Mouse (Mus musculus) gastrocnemius, postnatal 10 days (tissue): ENCODE measurements around the gene Ropn1l. TPM values are rescaled to one million over a fixed set of nuclear protein-coding genes. Genes with fewer than 3 reads are reported as not detected.

Experiments
- DNase-seq: peaks from one replicate; pipeline ENCODE4 v3.0.0; 2021; ENCODE audit warnings: mixed read lengths
- total RNA-seq, 2 experiments: library from RNA; stranded (reverse); gene quantifications; 2 replicates each; pipeline ENCODE4 v1.2.3; 2021

Gene Ropn1l
- total RNA-seq, 2 experiments from 2014 or later: 0.38 TPM; not detected in 1

- no peak for DNase-seq
Measured at GRCm38 (mm10) chr15:31407490-31407889, 46.0 kb downstream of the Ropn1l start.

GRCm38 (mm10) chr15:31406881-31407280 is 46.7 kb downstream of the Ropn1l start:
- no peak for DNase-seq

- DNase-seq: no peak
Measured at GRCm38 (mm10) chr15:31404346-31404745, 49.2 kb downstream of the Ropn1l start.

GRCm38 (mm10) chr15:31402200-31402892 is 51.2 kb downstream of the Ropn1l start:
- no peak for DNase-seq

- no peak for DNase-seq
Measured at GRCm38 (mm10) chr15:31400974-31401373, 52.6 kb downstream of the Ropn1l start.

- no peak for DNase-seq
Measured at GRCm38 (mm10) chr15:31398769-31399168, 54.8 kb downstream of the Ropn1l start.

GRCm38 (mm10) chr15:31397379-31397778 is 56.2 kb downstream of the Ropn1l start:
- no peak for DNase-seq

- no peak for DNase-seq
Measured at GRCm38 (mm10) chr15:31396755-31397154, 56.8 kb downstream of the Ropn1l start.

GRCm38 (mm10) chr15:31395986-31396385 is 57.6 kb downstream of the Ropn1l start:
- no peak for DNase-seq

- no peak for DNase-seq
Measured at GRCm38 (mm10) chr15:31393402-31393801, 60.1 kb downstream of the Ropn1l start.

GRCm38 (mm10) chr15:31392705-31393104 is 60.8 kb downstream of the Ropn1l start:
- no peak for DNase-seq

- DNase-seq: no peak
Measured at GRCm38 (mm10) chr15:31392135-31392534, 61.4 kb downstream of the Ropn1l start.

Other genes with a start within 250 kb of the Ropn1l start
- 10 to 100 TPM; 41.3 to 52.9 TPM for gene Dap, start 229.4 kb downstream of the Ropn1l start, total RNA-seq
- 1 to 10 TPM; 5.5 to 5.8 TPM for gene Ankrd33b, start 86.0 kb downstream of the Ropn1l start, total RNA-seq
- 10 to 100 TPM; 69.4 to 75.0 TPM for gene March6, start 77.3 kb upstream of the Ropn1l start, total RNA-seq
- 10 to 100 TPM; 48.0 to 51.9 TPM for gene Cmbl, start 111.7 kb upstream of the Ropn1l start, total RNA-seq
- gene Cct5, start 148.1 kb upstream of the Ropn1l start, total RNA-seq: 100 to 1,000 TPM; 248 to 264 TPM
- 10 to 100 TPM; 11.4 to 12.6 TPM for gene Fam173b, start 148.1 kb upstream of the Ropn1l start, total RNA-seq